Mouse (Mus musculus): ENCODE measurements around the gene Mycn. TPM values are rescaled to one million over a fixed set of nuclear protein-coding genes. Genes with fewer than 3 reads are reported as not detected.
A peak's percentile ranks its signal among the peaks of the same experiment; 100 is the strongest.

Gene Mycn
- total RNA-seq, 2 experiments from 2014 or later = 4.9 to 12.4 TPM

- no peak for DNase-seq
Observed at GRCm38 (mm10) chr12:12924446-12924845, 17.3 kb downstream of the Mycn start.

- no peak for DNase-seq
Observed at GRCm38 (mm10) chr12:12920166-12921157, 21.3 kb downstream of the Mycn start.

GRCm38 (mm10) chr12:12916298-12916697 is 25.4 kb downstream of the Mycn start:
- DNase-seq = no peak

GRCm38 (mm10) chr12:12910356-12910979 is 31.2 kb downstream of the Mycn start:
- DNase-seq = no peak

GRCm38 (mm10) chr12:12909631-12910277 is 32.0 kb downstream of the Mycn start:
- no peak for DNase-seq

GRCm38 (mm10) chr12:12906771-12907170 is 34.9 kb downstream of the Mycn start:
- no peak for DNase-seq

- no peak for DNase-seq
Observed at GRCm38 (mm10) chr12:12906321-12906720, 35.4 kb downstream of the Mycn start.

- no peak for DNase-seq
Observed at GRCm38 (mm10) chr12:12905117-12905516, 36.6 kb downstream of the Mycn start.

GRCm38 (mm10) chr12:12904512-12904953 is 37.2 kb downstream of the Mycn start:
- DNase-seq = peak; percentile 63 to 68

GRCm38 (mm10) chr12:12904086-12904485 is 37.6 kb downstream of the Mycn start:
- DNase-seq = no peak

GRCm38 (mm10) chr12:12902403-12902802 is 39.3 kb downstream of the Mycn start:
- DNase-seq = no peak

GRCm38 (mm10) chr12:12898356-12899126 is 43.2 kb downstream of the Mycn start:
- DNase-seq = no peak

- DNase-seq = no peak
Observed at GRCm38 (mm10) chr12:12893986-12894385, 47.7 kb downstream of the Mycn start.

- no peak for DNase-seq
Observed at GRCm38 (mm10) chr12:12886191-12886889, 55.4 kb downstream of the Mycn start.

All from adrenal gland, postnatal 36 days (tissue).